Mouse (Mus musculus): ENCODE measurements around the gene Frs2. TPM values are rescaled to one million over a fixed set of nuclear protein-coding genes. Genes with fewer than 3 reads are reported as not detected.

Gene Frs2
- polyA plus RNA-seq, 1 experiment from 2014 or later, result 27.2 TPM

- H3K27ac ChIP-seq (ENCODE audit: low read depth, low read length), result no peak overlapping the region
- H3K36me3 ChIP-seq (ENCODE audit: control insufficient read depth, insufficient read depth, low read length), result peaks cover 64% of the 10 kb centered on the region
- no peak overlapping the region for H3K4me3 ChIP-seq (ENCODE audit: low read depth, low read length)
- no peaks in the 10 kb centered on the region for H3K9me3 ChIP-seq (replicated peaks; ENCODE audit: control insufficient read depth, low read length)
- H3K27me3 ChIP-seq (replicated peaks; ENCODE audit: control insufficient read depth, insufficient read depth, low read length), result no peaks in the 10 kb centered on the region
- 78% methylated on average over 4 of the region's 4 CpGs for WGBS
- H3K4me2 ChIP-seq (ENCODE audit: low read length), result no peak overlapping the region
- no peak for DNase-seq (ENCODE audit: low spot score)
- H3K4me1 ChIP-seq (ENCODE audit: control insufficient read depth, insufficient read depth, low read length), result no peaks in the 10 kb centered on the region
- H3K9ac ChIP-seq (ENCODE audit: low read length), result no peak overlapping the region
- no peak for ATAC-seq
Measured at GRCm38 (mm10) chr10:117081326-117081725, 67.0 kb downstream of the Frs2 start.

GRCm38 (mm10) chr10:117078284-117078683 is 70.0 kb downstream of the Frs2 start:
- H3K9ac ChIP-seq (ENCODE audit: low read length), result no peak overlapping the region
- no peaks in the 10 kb centered on the region for H3K4me1 ChIP-seq (ENCODE audit: control insufficient read depth, insufficient read depth, low read length)

GRCm38 (mm10) chr10:117073176-117073575 is 75.2 kb downstream of the Frs2 start:
- no peak for DNase-seq (ENCODE audit: low spot score)
- Histone ChIP-seq H3K4me1 (ENCODE audit: control insufficient read depth, insufficient read depth, low read length) (no peaks in the 10 kb centered on the region), H3K27ac (ENCODE audit: low read depth, low read length) (no peak overlapping the region), H3K9me3 (replicated peaks; ENCODE audit: control insufficient read depth, low read length) (no peaks in the 10 kb centered on the region), H3K36me3 (ENCODE audit: control insufficient read depth, insufficient read depth, low read length) (peaks cover 62% of the 10 kb centered on the region), H3K4me3 (ENCODE audit: low read depth, low read length) (no peak overlapping the region), H3K4me2 (ENCODE audit: low read length) (no peak overlapping the region), H3K27me3 (replicated peaks; ENCODE audit: control insufficient read depth, insufficient read depth, low read length) (no peaks in the 10 kb centered on the region), H3K9ac (ENCODE audit: low read length) (no peak overlapping the region)
- ATAC-seq, result no peak
- 91% methylated on average over 7 of the region's 7 CpGs for WGBS

More at GRCm38 (mm10) chr10:117078284-117078683, 70.0 kb downstream of the Frs2 start:
- no peak for ATAC-seq
- no peak for DNase-seq (ENCODE audit: low spot score)
- H3K27me3 ChIP-seq (replicated peaks; ENCODE audit: control insufficient read depth, insufficient read depth, low read length), result no peaks in the 10 kb centered on the region
- WGBS, result 80% methylated on average over 6 of the region's 6 CpGs
- no peak overlapping the region for H3K27ac ChIP-seq (ENCODE audit: low read depth, low read length)
- H3K4me2 ChIP-seq (ENCODE audit: low read length), result no peak overlapping the region
- H3K36me3 ChIP-seq (ENCODE audit: control insufficient read depth, insufficient read depth, low read length), result peaks cover 68% of the 10 kb centered on the region
- no peak overlapping the region for H3K4me3 ChIP-seq (ENCODE audit: low read depth, low read length)
- H3K9me3 ChIP-seq (replicated peaks; ENCODE audit: control insufficient read depth, low read length), result no peaks in the 10 kb centered on the region

GRCm38 (mm10) chr10:117072191-117072888 is 76.0 kb downstream of the Frs2 start:
- WGBS, result 93% methylated on average over 18 of the region's 18 CpGs
- H3K9me3 ChIP-seq (replicated peaks; ENCODE audit: control insufficient read depth, low read length), result no peaks in the 10 kb centered on the region
- H3K9ac ChIP-seq (ENCODE audit: low read length), result no peak overlapping the region
- H3K4me3 ChIP-seq (ENCODE audit: low read depth, low read length), result no peak overlapping the region
- DNase-seq (ENCODE audit: low spot score) (no peak), ATAC-seq (no peak)
- no peak overlapping the region for H3K4me2 ChIP-seq (ENCODE audit: low read length)
- H3K4me1 ChIP-seq (ENCODE audit: control insufficient read depth, insufficient read depth, low read length), result no peaks in the 10 kb centered on the region
- H3K36me3 ChIP-seq (ENCODE audit: control insufficient read depth, insufficient read depth, low read length), result peaks cover 56% of the 10 kb centered on the region
- H3K27me3 ChIP-seq (replicated peaks; ENCODE audit: control insufficient read depth, insufficient read depth, low read length), result no peaks in the 10 kb centered on the region
- no peak overlapping the region for H3K27ac ChIP-seq (ENCODE audit: low read depth, low read length)

- no peak overlapping the region for H3K9ac ChIP-seq (ENCODE audit: low read length)
- ATAC-seq, result no peak
- H3K4me1 ChIP-seq (ENCODE audit: control insufficient read depth, insufficient read depth, low read length), result no peaks in the 10 kb centered on the region
- H3K4me2 ChIP-seq (ENCODE audit: low read length), result no peak overlapping the region
- WGBS, result 97% methylated on average over 3 of the region's 3 CpGs
- no peaks in the 10 kb centered on the region for H3K9me3 ChIP-seq (replicated peaks; ENCODE audit: control insufficient read depth, low read length)
- peaks cover 32% of the 10 kb centered on the region for H3K36me3 ChIP-seq (ENCODE audit: control insufficient read depth, insufficient read depth, low read length)
- no peaks in the 10 kb centered on the region for H3K27me3 ChIP-seq (replicated peaks; ENCODE audit: control insufficient read depth, insufficient read depth, low read length)
- no peak overlapping the region for H3K4me3 ChIP-seq (ENCODE audit: low read depth, low read length)
- no peak for DNase-seq (ENCODE audit: low spot score)
- H3K27ac ChIP-seq (ENCODE audit: low read depth, low read length), result no peak overlapping the region
Measured at GRCm38 (mm10) chr10:117069109-117069508, 79.2 kb downstream of the Frs2 start.

- ATAC-seq (peak; percentile 31; the same call in 1 of the 2 replicates), DNase-seq (ENCODE audit: low spot score) (no peak)
- Histone ChIP-seq H3K4me3 (ENCODE audit: low read depth, low read length) (peak overlapping the region; percentile 95), H3K27ac (ENCODE audit: low read depth, low read length) (peak overlapping the region; percentile 75), H3K36me3 (ENCODE audit: control insufficient read depth, insufficient read depth, low read length) (peaks cover 32% of the 10 kb centered on the region), H3K4me1 (ENCODE audit: control insufficient read depth, insufficient read depth, low read length) (peaks cover 6% of the 10 kb centered on the region), H3K9ac (ENCODE audit: low read length) (peak overlapping the region; percentile 58), H3K4me2 (ENCODE audit: low read length) (peak overlapping the region; percentile 54), H3K9me3 (replicated peaks; ENCODE audit: control insufficient read depth, low read length) (no peaks in the 10 kb centered on the region), H3K27me3 (replicated peaks; ENCODE audit: control insufficient read depth, insufficient read depth, low read length) (no peaks in the 10 kb centered on the region)
- 9% methylated on average over 7 of the region's 7 CpGs for WGBS
Measured at GRCm38 (mm10) chr10:117064076-117064475, 84.3 kb downstream of the Frs2 start.

- Histone ChIP-seq H3K4me3 (ENCODE audit: low read depth, low read length) (peak within 1 kb of the TSS; percentile 95), H3K4me2 (ENCODE audit: low read length) (peak within 1 kb of the TSS; percentile 86), H3K9me3 (replicated peaks; ENCODE audit: control insufficient read depth, low read length) (no peaks in the 10 kb centered on the region), H3K27ac (ENCODE audit: low read depth, low read length) (peak within 1 kb of the TSS; percentile 77), H3K9ac (ENCODE audit: low read length) (peak within 1 kb of the TSS; percentile 80), H3K27me3 (replicated peaks; ENCODE audit: control insufficient read depth, insufficient read depth, low read length) (no peaks in the 10 kb centered on the region), H3K4me1 (ENCODE audit: control insufficient read depth, insufficient read depth, low read length) (peaks cover 6% of the 10 kb centered on the region), H3K36me3 (ENCODE audit: control insufficient read depth, insufficient read depth, low read length) (peaks cover 37% of the 10 kb centered on the region)
- DNase-seq (ENCODE audit: low spot score) (peak; percentile 98), ATAC-seq (peak; percentile 94)
- WGBS, result under 1% methylated on average over 58 of the region's 68 CpGs
Measured at GRCm38 (mm10) chr10:117063254-117064021, 84.9 kb downstream of the Frs2 start, which contains the start of gene Cct2. Gene Cct2, minus strand, starts transcription at chr10:117063814.

- H3K27me3 ChIP-seq (replicated peaks; ENCODE audit: control insufficient read depth, insufficient read depth, low read length), result no peaks in the 10 kb centered on the region
- H3K9me3 ChIP-seq (replicated peaks; ENCODE audit: control insufficient read depth, low read length), result no peaks in the 10 kb centered on the region
- DNase-seq (ENCODE audit: low spot score) (peak; percentile 22), ATAC-seq (peak; percentile 0; the same call in 1 of the 2 replicates)
- H3K4me1 ChIP-seq (ENCODE audit: control insufficient read depth, insufficient read depth, low read length), result peaks cover 6% of the 10 kb centered on the region
- peak overlapping the region; percentile 77; the same call in 1 of the 2 replicates for H3K27ac ChIP-seq (ENCODE audit: low read depth, low read length)
- H3K36me3 ChIP-seq (ENCODE audit: control insufficient read depth, insufficient read depth, low read length), result peaks cover 43% of the 10 kb centered on the region
- H3K4me2 ChIP-seq (ENCODE audit: low read length), result peak overlapping the region; percentile 86
- peak overlapping the region; percentile 95 for H3K4me3 ChIP-seq (ENCODE audit: low read depth, low read length)
- H3K9ac ChIP-seq (ENCODE audit: low read length), result peak overlapping the region; percentile 80
- 5% methylated on average over 15 of the region's 15 CpGs for WGBS
Measured at GRCm38 (mm10) chr10:117062894-117063253, 85.5 kb downstream of the Frs2 start.

- WGBS, result 90% methylated on average over 4 of the region's 4 CpGs
- Histone ChIP-seq H3K27ac (ENCODE audit: low read depth, low read length) (no peak overlapping the region), H3K9me3 (replicated peaks; ENCODE audit: control insufficient read depth, low read length) (no peaks in the 10 kb centered on the region), H3K4me2 (ENCODE audit: low read length) (no peak overlapping the region), H3K4me3 (ENCODE audit: low read depth, low read length) (no peak overlapping the region), H3K36me3 (ENCODE audit: control insufficient read depth, insufficient read depth, low read length) (peaks cover 100% of the 10 kb centered on the region), H3K9ac (ENCODE audit: low read length) (no peak overlapping the region), H3K4me1 (ENCODE audit: control insufficient read depth, insufficient read depth, low read length) (no peaks in the 10 kb centered on the region), H3K27me3 (replicated peaks; ENCODE audit: control insufficient read depth, insufficient read depth, low read length) (no peaks in the 10 kb centered on the region)
- no peak for DNase-seq (ENCODE audit: low spot score)
- no peak for ATAC-seq
Measured at GRCm38 (mm10) chr10:117055668-117056067, 92.7 kb downstream of the Frs2 start.
